ENCODE assay signal across 10 mouse cellular contexts in genomic region chr8:71719218-71719617, GRCm38 (mm10). TPM values are rescaled to one million over a fixed set of nuclear protein-coding genes. Genes with fewer than 3 reads are reported as not detected.
DNase-seq lines count a peak whose midpoint lies in the region; ATAC-seq and TF ChIP-seq lines count a peak whose summit lies in the region.
"Had no signal": no experiment of that assay in that cellular context is flagged by ENCODE, and none has a peak within 500 bp of the region (broad histone marks: within the 10 kb centered on the region; RNA-seq: fewer than 3 reads in every experiment).

No protein-coding gene starts in this region.

- TF ChIP-seq POLR2A in lung, adult 2 months (IDR thresholded peaks at IDR 0.05; ENCODE audit: borderline replicate concordance, extremely low read depth, low read depth, low read length) = no peak

- peak; percentile 18; the same call in 1 of the 2 replicates for ATAC-seq in forebrain, postnatal 0 days
- peak; percentile 16 for ATAC-seq in midbrain, embryonic 16.5 days
- ATAC-seq in inflammation-experienced regulatory T-cells, adult 6 months = no peak
- ATAC-seq: intestine, embryonic 16.5 days had no signal

- H3K27me3 ChIP-seq in forebrain, postnatal 0 days (ENCODE audit: insufficient read depth, low read length) = no peaks in the 10 kb centered on the region
- H3K27me3 ChIP-seq in midbrain, embryonic 16.5 days (ENCODE audit: control insufficient read depth, insufficient read depth, low read depth, low read length) = no peaks in the 10 kb centered on the region

- no peak overlapping the region for H3K4me3 ChIP-seq in forebrain, postnatal 0 days (ENCODE audit: low read depth, low read length)
- no peak overlapping the region for H3K4me3 ChIP-seq in midbrain, embryonic 16.5 days (ENCODE audit: low read depth, low read length)
- no peak overlapping the region for H3K4me3 ChIP-seq in lung, adult 2 months (replicated peaks; ENCODE audit: extremely low read depth, low read depth, low read length)

- peak overlapping the region; percentile 79 for H3K27ac ChIP-seq in forebrain, postnatal 0 days (ENCODE audit: low read depth, low read length)
- peak overlapping the region; percentile 86 for H3K27ac ChIP-seq in midbrain, embryonic 16.5 days (ENCODE audit: low read length)
- H3K27ac ChIP-seq: liver, embryonic 14.5 days had no signal

- H3K36me3 ChIP-seq in forebrain, postnatal 0 days (ENCODE audit: insufficient read depth) = peaks cover 40% of the 10 kb centered on the region
- peaks cover 7% of the 10 kb centered on the region; the same call in 1 of the 2 replicates for H3K36me3 ChIP-seq in midbrain, embryonic 16.5 days (ENCODE audit: control insufficient read depth, insufficient read depth, low read length)

- H3K9ac ChIP-seq in forebrain, postnatal 0 days = no peak overlapping the region
- peak overlapping the region; percentile 13; the same call in 1 of the 2 replicates for H3K9ac ChIP-seq in midbrain, embryonic 16.5 days (ENCODE audit: low read depth, low read length)
- H3K9ac ChIP-seq: liver, embryonic 14.5 days had no signal

- DNase-seq in heart, postnatal 14 days = peak; percentile 59 to 70
- no peak for DNase-seq in heart, adult 8-10 months (ENCODE audit: low spot score)
- peak; percentile 53 for DNase-seq in Muller cell, postnatal 12 days (ENCODE audit: inconsistent ontology term)
- DNase-seq in forebrain, postnatal 0 days = peak; percentile 54
- DNase-seq in lung, adult 2 months = no peak
- no peak for DNase-seq in adrenal gland, adult 2 months

- TF ChIP-seq CTCF in forebrain, postnatal 0 days (IDR thresholded peaks at IDR 0.05; ENCODE audit: low read depth) = no peak
- no peak for TF ChIP-seq CTCF in lung, adult 2 months (IDR thresholded peaks at IDR 0.05; ENCODE audit: insufficient read depth, low read length)

- WGBS in forebrain, postnatal 0 days = 16% methylated on average over 4 of the region's 4 CpGs
- WGBS in midbrain, embryonic 16.5 days = 28% methylated on average over 4 of the region's 4 CpGs
- WGBS in lung, adult 2 months = 39% methylated on average over 4 of the region's 4 CpGs

- H3K4me2 ChIP-seq in forebrain, postnatal 0 days (ENCODE audit: low read depth) = no peak overlapping the region
- peak overlapping the region; percentile 42; the same call in 1 of the 2 replicates for H3K4me2 ChIP-seq in midbrain, embryonic 16.5 days (ENCODE audit: low read length)

- H3K9me3 ChIP-seq in forebrain, postnatal 0 days (ENCODE audit: low read length) = no peaks in the 10 kb centered on the region
- no peaks in the 10 kb centered on the region for H3K9me3 ChIP-seq in midbrain, embryonic 16.5 days (replicated peaks; ENCODE audit: control insufficient read depth, low read length, poor library complexity, severe bottlenecking)

- H3K4me1 ChIP-seq in forebrain, postnatal 0 days (ENCODE audit: insufficient read depth) = peaks cover 30% of the 10 kb centered on the region
- peaks cover 51% of the 10 kb centered on the region for H3K4me1 ChIP-seq in midbrain, embryonic 16.5 days (ENCODE audit: control insufficient read depth, insufficient read depth, low read length)
- H3K4me1 ChIP-seq in lung, adult 2 months (ENCODE audit: control insufficient read depth, insufficient read depth, low read length) = no peaks in the 10 kb centered on the region

- intact Hi-C loops in heart, postnatal 14 days (cut with DNase I) = no loop called here

RNA-seq across cellular contexts. Expression of gene Fcho1, which starts 6.3 kb away (rescaled TPM):
- total RNA-seq in heart, postnatal 14 days (2021) = 1 to 10 TPM; 1.4 to 5.7 TPM
- 1 to 10 TPM in 1 of 4 experiments, under 1 TPM in 3; 0.14 to 1.5 (median 0.68) TPM for total RNA-seq in heart, adult 8-10 months (2022)
- total RNA-seq in forebrain, postnatal 0 days (2014; rRNA removed) = 97.2 and 101 TPM in 2 replicates
- 62.4 and 68.7 TPM in 2 replicates for polyA plus RNA-seq in forebrain, postnatal 0 days (2015; fragmentation: Nextera tagmentation; extraction: Ambion mirVana)
- 88.4 and 107 TPM in 2 replicates for polyA plus RNA-seq in midbrain, embryonic 16.5 days (2015; fragmentation: Nextera tagmentation; extraction: Ambion mirVana)
- 20.0 and 23.3 TPM in 2 replicates for polyA plus RNA-seq in lung, adult 2 months (2012; rRNA removed)
- polyA plus RNA-seq in inflammation-experienced regulatory T-cells, adult 6 months (2017; shearing (Covaris generic)) = 10 to 100 TPM; 37.6 to 66.4 (median 54.3) TPM
- total RNA-seq in adrenal gland, adult 2 months (2021) = 1 to 10 TPM; 1.8 to 2.7 TPM
- polyA plus RNA-seq in adrenal gland, adult 2 months (2012; rRNA removed) = 8.2 and 10.6 TPM in 2 replicates

RNA-seq across cellular contexts. Expression of gene B3gnt3, which starts 17.6 kb away (rescaled TPM):
- 10 to 100 TPM in 1 of 2 experiments, 1 to 10 TPM in 1; 9.4 to 11.4 TPM for total RNA-seq in heart, postnatal 14 days (2021)
- 1 to 10 TPM; 4.0 to 6.9 (median 5.3) TPM for total RNA-seq in heart, adult 8-10 months (2022)
- total RNA-seq in forebrain, postnatal 0 days (2014; rRNA removed) = 0.24 and 0.92 TPM in 2 replicates
- 0.44 and 0.49 TPM in 2 replicates for polyA plus RNA-seq in forebrain, postnatal 0 days (2015; fragmentation: Nextera tagmentation; extraction: Ambion mirVana)
- 0.20 and 0.50 TPM in 2 replicates for polyA plus RNA-seq in midbrain, embryonic 16.5 days (2015; fragmentation: Nextera tagmentation; extraction: Ambion mirVana)
- 25.0 and 31.3 TPM in 2 replicates for polyA plus RNA-seq in lung, adult 2 months (2012; rRNA removed)
- polyA plus RNA-seq in inflammation-experienced regulatory T-cells, adult 6 months (2017; shearing (Covaris generic)) = 1 to 10 TPM; 2.8 to 5.6 (median 4.3) TPM
- total RNA-seq in adrenal gland, adult 2 months (2021) = 1 to 10 TPM; 4.4 to 5.7 TPM
- polyA plus RNA-seq in adrenal gland, adult 2 months (2012; rRNA removed) = 14.4 and 17.5 TPM in 2 replicates

RNA-seq across cellular contexts. Expression of gene Insl3, which starts 30.2 kb away (rescaled TPM):
- total RNA-seq in heart, postnatal 14 days (2021) = 1 to 10 TPM; 5.0 to 7.0 TPM
- 1 to 10 TPM; 2.2 to 4.6 (median 2.5) TPM for total RNA-seq in heart, adult 8-10 months (2022)
- 1.6 and 1.8 TPM in 2 replicates for total RNA-seq in forebrain, postnatal 0 days (2014; rRNA removed)
- polyA plus RNA-seq in forebrain, postnatal 0 days (2015; fragmentation: Nextera tagmentation; extraction: Ambion mirVana) = 0.36 and 1.4 TPM in 2 replicates
- polyA plus RNA-seq in midbrain, embryonic 16.5 days (2015; fragmentation: Nextera tagmentation; extraction: Ambion mirVana) = 1.4 TPM in 1 of 2 replicates, not detected in the other
- polyA plus RNA-seq in lung, adult 2 months (2012; rRNA removed) = 58.5 and 60.7 TPM in 2 replicates
- polyA plus RNA-seq in inflammation-experienced regulatory T-cells, adult 6 months (2017; shearing (Covaris generic)) = 10 to 100 TPM; 11.7 to 25.4 (median 22.8) TPM
- 1 to 10 TPM; 7.1 to 7.5 TPM for total RNA-seq in adrenal gland, adult 2 months (2021)
- 39.2 and 39.3 TPM in 2 replicates for polyA plus RNA-seq in adrenal gland, adult 2 months (2012; rRNA removed)

RNA-seq across cellular contexts. Expression of gene Jak3, which starts 43.1 kb away (rescaled TPM):
- 10 to 100 TPM; 11.7 to 13.3 TPM for total RNA-seq in heart, postnatal 14 days (2021)
- total RNA-seq in heart, adult 8-10 months (2022) = 10 to 100 TPM in 1 of 4 experiments, 1 to 10 TPM in 3; 6.4 to 10.3 (median 7.6) TPM
- total RNA-seq in forebrain, postnatal 0 days (2014; rRNA removed) = 5.2 and 7.3 TPM in 2 replicates
- 2.8 and 4.4 TPM in 2 replicates for polyA plus RNA-seq in forebrain, postnatal 0 days (2015; fragmentation: Nextera tagmentation; extraction: Ambion mirVana)
- polyA plus RNA-seq in midbrain, embryonic 16.5 days (2015; fragmentation: Nextera tagmentation; extraction: Ambion mirVana) = 4.7 and 5.4 TPM in 2 replicates
- 56.6 and 72.7 TPM in 2 replicates for polyA plus RNA-seq in lung, adult 2 months (2012; rRNA removed)
- polyA plus RNA-seq in inflammation-experienced regulatory T-cells, adult 6 months (2017; shearing (Covaris generic)) = 10 to 100 TPM; 18.9 to 30.3 (median 22.5) TPM
- 10 to 100 TPM in 1 of 2 experiments, 1 to 10 TPM in 1; 9.4 to 19.0 TPM for total RNA-seq in adrenal gland, adult 2 months (2021)
- 32.3 and 44.2 TPM in 2 replicates for polyA plus RNA-seq in adrenal gland, adult 2 months (2012; rRNA removed)

RNA-seq across cellular contexts. Expression of gene Unc13a, which starts 47.7 kb away (rescaled TPM):
- total RNA-seq in heart, postnatal 14 days (2021) = 1 to 10 TPM in 1 of 2 experiments, under 1 TPM in 1; 0.93 to 1.1 TPM
- total RNA-seq in heart, adult 8-10 months (2022) = 1 to 10 TPM in 1 of 4 experiments, under 1 TPM in 3; 0.49 to 1.4 (median 0.57) TPM
- 84.8 and 89.2 TPM in 2 replicates for total RNA-seq in forebrain, postnatal 0 days (2014; rRNA removed)
- polyA plus RNA-seq in forebrain, postnatal 0 days (2015; fragmentation: Nextera tagmentation; extraction: Ambion mirVana) = 14.2 and 18.8 TPM in 2 replicates
- 23.5 and 29.0 TPM in 2 replicates for polyA plus RNA-seq in midbrain, embryonic 16.5 days (2015; fragmentation: Nextera tagmentation; extraction: Ambion mirVana)
- 0.25 and 0.32 TPM in 2 replicates for polyA plus RNA-seq in lung, adult 2 months (2012; rRNA removed)
- under 1 TPM; 0.42 to 0.67 (median 0.54) TPM for polyA plus RNA-seq in inflammation-experienced regulatory T-cells, adult 6 months (2017; shearing (Covaris generic))
- total RNA-seq in adrenal gland, adult 2 months (2021) = 10 to 100 TPM in 1 of 2 experiments, 1 to 10 TPM in 1; 6.0 to 10.5 TPM
- 4.4 and 6.3 TPM in 2 replicates for polyA plus RNA-seq in adrenal gland, adult 2 months (2012; rRNA removed)

Comparison
In these comparisons a context has a peak if more than half of its experiments do, and no peak if none do; other contexts are left out.
1. DNase-seq: peak in heart, postnatal 14 days (2 of 2), Muller cell, postnatal 12 days (single experiment) and forebrain, postnatal 0 days (single experiment); none in heart, adult 8-10 months (single experiment), lung, adult 2 months (single experiment) and adrenal gland, adult 2 months (single experiment).